Mouse (Mus musculus) neural tube, embryonic 13.5 days (tissue): ENCODE results near the gene Sbno2. TPM values are rescaled to one million over a fixed set of nuclear protein-coding genes. Genes with fewer than 3 reads are reported as not detected.

Source experiments
- ATAC-seq: fragments of 200-750 bp; cut with Nextera tagmentation; 2 replicates; pipeline ENCODE4 v1.8.0; 2017; ENCODE audit warnings: low read depth, mild to moderate bottlenecking, moderate TSS enrichment, moderate library complexity
- H3K27ac ChIP-seq: fragments of 300-500 bp; sonication (generic); replicated peaks from 2 replicates; pipeline ENCODE4 v1.5.1; 2015; ENCODE audit warnings: moderate library complexity, mild to moderate bottlenecking, inconsistent platforms
- H3K27me3 ChIP-seq: fragments of 300-500 bp; sonication (generic); 2 replicates; pipeline ENCODE4 v1.6.1; 2015; ENCODE audit warnings: mild to moderate bottlenecking, inconsistent platforms
- H3K36me3 ChIP-seq: fragments of 300-500 bp; sonication (generic); 2 replicates; pipeline ENCODE4 v1.6.1; 2015; ENCODE audit warnings: mild to moderate bottlenecking, inconsistent platforms
- H3K4me1 ChIP-seq: fragments of 300-500 bp; sonication (generic); replicated peaks from 2 replicates; pipeline ENCODE4 v1.6.1; 2015; ENCODE audit warnings: inconsistent platforms
- H3K4me2 ChIP-seq: fragments of 300-500 bp; sonication (generic); 2 replicates; pipeline ENCODE4 v1.6.1; 2015; ENCODE audit warnings: inconsistent platforms, mild to moderate bottlenecking, moderate library complexity
- H3K4me3 ChIP-seq: fragments of 300-500 bp; sonication (generic); 2 replicates; pipeline ENCODE4 v1.5.1; 2015; ENCODE audit warnings: mild to moderate bottlenecking, inconsistent platforms
- H3K9ac ChIP-seq: fragments of 300-500 bp; sonication (generic); 2 replicates; pipeline ENCODE4 v1.6.1; 2015; ENCODE audit warnings: moderate library complexity, mild to moderate bottlenecking, inconsistent platforms
- H3K9me3 ChIP-seq: fragments of 300-500 bp; sonication (generic); 2 replicates; pipeline ENCODE4 v1.6.1; 2016; ENCODE audit warnings: inconsistent platforms
- WGBS: fragments of 180-500 bp; shearing (Covaris S2); methylation state at CpG from one replicate; pipeline ENCODE4 v1.1.7; 2015; 5-methylcytosine and 5-hydroxymethylcytosine counted together
- polyA plus RNA-seq: library from polyadenylated mRNA; unstranded; fragments of >200 nt; fragmentation: Nextera tagmentation; extraction: Ambion mirVana; gene quantifications from 2 replicates; pipeline ENCODE4 v1.2.1, GENCODE M21; 2015

Sbno2 gene
- polyA plus RNA-seq, 1 experiment from 2014 or later: 12.9 TPM

DNA sequence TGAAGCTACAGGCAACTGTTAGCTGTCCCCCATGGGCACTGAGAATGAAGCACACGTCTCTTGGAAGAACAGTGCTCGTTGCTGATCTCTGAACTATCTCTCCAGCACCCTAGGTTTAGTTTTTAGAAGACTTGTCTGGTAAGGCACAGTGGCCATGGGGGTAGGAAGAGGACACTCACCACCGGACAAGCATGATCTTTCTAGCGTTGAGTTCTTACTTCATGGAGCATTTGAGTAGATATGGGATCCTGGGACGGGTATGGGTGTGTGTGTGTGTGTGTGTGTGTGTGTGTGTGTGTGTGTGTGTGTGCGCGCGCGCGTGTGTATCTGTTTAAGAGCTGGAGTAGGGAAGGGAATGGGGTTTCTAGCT, 35.3 kb upstream of the Sbno2 start, which contains the start of gene Cbarp:
Cbarp (minus strand) TSS at position 170 of the 370 bp plus-strand sequence.
- 76% methylated on average over 10 of the region's 10 CpGs for WGBS
- Histone ChIP-seq H3K4me2 (peak within 1 kb of the TSS; percentile 93), H3K9me3 (no peaks in the 10 kb centered on the region), H3K4me3 (peak within 1 kb of the TSS; percentile 83), H3K27me3 (peaks cover 14% of the 10 kb centered on the region), H3K36me3 (peaks cover 28% of the 10 kb centered on the region), H3K4me1 (peaks cover 78% of the 10 kb centered on the region), H3K27ac (peak within 1 kb of the TSS; percentile 97), H3K9ac (peak within 1 kb of the TSS; percentile 97)
- no peak for ATAC-seq

- Histone ChIP-seq H3K4me2 (peak overlapping the region; percentile 93; the same call in 1 of the 2 replicates), H3K36me3 (peaks cover 28% of the 10 kb centered on the region), H3K4me1 (peaks cover 72% of the 10 kb centered on the region), H3K9me3 (no peaks in the 10 kb centered on the region), H3K4me3 (peak overlapping the region; percentile 83; the same call in 1 of the 2 replicates), H3K27me3 (peaks cover 17% of the 10 kb centered on the region), H3K27ac (peak overlapping the region; percentile 97), H3K9ac (no peak overlapping the region)
- no peak for ATAC-seq
- WGBS: 74% methylated on average over 11 of the region's 11 CpGs
Observed at GRCm38 (mm10) chr10:80139975-80140665, 34.7 kb upstream of the Sbno2 start.

GRCm38 (mm10) chr10:80139439-80139775, 34.0 kb upstream of the Sbno2 start:
- Histone ChIP-seq H3K9ac (peak overlapping the region; percentile 97), H3K9me3 (no peaks in the 10 kb centered on the region), H3K4me2 (peak overlapping the region; percentile 92), H3K4me3 (peak overlapping the region; percentile 83), H3K36me3 (peaks cover 28% of the 10 kb centered on the region), H3K27me3 (peaks cover 17% of the 10 kb centered on the region), H3K27ac (peak overlapping the region; percentile 97), H3K4me1 (peaks cover 68% of the 10 kb centered on the region)
- WGBS: 0% methylated on average over 10 of the region's 10 CpGs
- no peak for ATAC-seq

DNA sequence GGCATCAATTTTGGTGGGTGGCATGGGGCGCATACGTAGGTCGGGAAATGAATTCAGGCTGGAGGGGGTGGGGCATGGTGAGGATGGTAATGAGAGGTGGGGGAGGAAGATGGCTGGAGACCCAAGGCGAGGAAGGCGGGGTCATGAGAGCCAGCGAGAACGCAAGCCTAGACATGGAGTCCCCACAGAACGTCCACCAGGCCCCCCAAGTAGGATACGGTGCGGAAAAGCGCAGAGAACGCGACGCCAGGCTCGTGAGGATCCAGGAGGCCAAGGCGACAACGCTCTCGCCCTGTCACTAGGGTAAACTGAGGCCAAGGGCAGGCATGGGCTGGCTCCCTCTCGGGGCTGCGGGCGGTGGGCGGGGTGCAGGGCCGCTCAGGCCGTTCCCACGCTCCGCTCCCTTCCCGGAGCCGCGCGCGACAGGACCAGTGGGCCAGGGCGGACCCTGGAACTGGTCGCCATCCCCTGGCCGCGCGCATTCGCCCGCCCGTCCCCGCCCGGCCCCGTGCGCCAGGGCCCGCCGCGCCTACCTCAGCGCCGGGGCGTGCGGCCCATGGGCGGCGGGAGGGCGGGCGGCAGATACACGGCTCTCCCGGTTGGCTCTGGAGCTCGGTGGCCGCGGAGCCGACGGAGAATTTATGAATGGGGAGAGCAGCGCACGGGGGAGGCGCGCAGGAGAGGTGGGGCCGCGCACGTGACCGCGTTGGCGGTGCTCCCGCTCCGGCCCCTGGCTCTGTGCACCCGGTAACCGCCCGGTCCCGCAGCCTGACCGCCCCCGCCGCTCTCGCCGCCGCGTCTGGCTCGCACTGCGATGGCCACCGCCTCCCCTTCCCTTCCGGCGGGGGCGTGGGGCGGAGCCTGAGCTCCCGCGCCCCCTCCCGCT, 33.4 kb upstream of the Sbno2 start, which contains the start of gene Atp5d:
Atp5d (plus strand) TSS at position 80 of the 886 bp plus-strand sequence.
- Histone ChIP-seq H3K9me3 (no peaks in the 10 kb centered on the region), H3K4me3 (peak within 1 kb of the TSS; percentile 83), H3K4me1 (peaks cover 63% of the 10 kb centered on the region), H3K27ac (peak within 1 kb of the TSS; percentile 97), H3K36me3 (peaks cover 28% of the 10 kb centered on the region), H3K27me3 (peaks cover 17% of the 10 kb centered on the region), H3K9ac (peak within 1 kb of the TSS; percentile 97), H3K4me2 (peak within 1 kb of the TSS; percentile 92)
- peak; percentile 6; the same call in 1 of the 2 replicates for ATAC-seq
- WGBS: under 1% methylated on average over 70 of the region's 94 CpGs

DNA sequence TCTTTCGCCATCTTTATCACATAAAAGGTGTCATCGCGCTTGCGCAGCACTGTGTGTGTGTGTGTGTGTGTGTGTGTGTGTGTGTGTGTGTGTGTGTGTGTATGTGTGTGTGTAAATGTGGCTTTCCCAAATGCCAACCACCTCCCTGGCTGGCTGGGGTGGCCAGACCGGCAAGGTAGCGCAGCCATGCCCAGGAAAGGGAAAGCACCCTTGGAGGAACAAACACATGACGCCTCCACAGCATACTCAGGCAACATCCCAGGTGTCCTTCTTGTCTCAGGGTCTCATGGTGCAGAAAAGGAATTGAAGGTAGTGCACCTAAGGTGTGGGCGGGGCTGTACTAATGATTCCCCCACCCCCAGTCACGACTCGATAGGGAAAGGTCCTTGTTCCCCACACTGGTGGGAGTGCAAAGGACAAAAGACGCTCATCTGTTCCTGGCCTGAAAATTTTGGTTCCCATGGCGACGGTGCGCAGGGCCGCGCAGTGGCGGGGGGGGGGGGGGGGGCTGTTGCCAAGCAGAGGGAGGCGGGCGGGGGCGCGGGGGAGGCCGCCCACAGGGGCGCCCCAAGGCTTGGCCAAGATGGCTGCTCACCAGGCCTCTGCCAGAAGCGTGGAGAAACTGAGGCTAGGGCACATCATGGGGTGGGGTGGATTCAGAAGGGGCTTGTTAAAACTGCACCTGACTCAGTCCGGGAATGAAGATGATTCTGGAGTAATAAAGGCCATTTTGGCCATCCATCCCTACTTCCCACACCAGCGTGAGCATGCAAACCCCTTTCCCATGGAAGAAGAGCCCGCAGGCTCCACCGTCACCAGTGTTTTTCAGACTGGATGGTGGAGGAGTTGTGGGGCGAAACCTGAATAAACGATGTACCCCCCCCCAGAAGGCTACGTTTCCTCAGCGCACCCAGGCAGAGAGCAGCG, 32.5 kb upstream of the Sbno2 start:
- H3K4me1 ChIP-seq: peaks cover 58% of the 10 kb centered on the region
- H3K9me3 ChIP-seq: no peaks in the 10 kb centered on the region
- no peak for ATAC-seq
- H3K36me3 ChIP-seq: peaks cover 34% of the 10 kb centered on the region
- peak overlapping the region; percentile 97 for H3K27ac ChIP-seq
- 3% methylated on average over 31 of the region's 33 CpGs for WGBS
- peak overlapping the region; percentile 83 for H3K4me3 ChIP-seq
- H3K4me2 ChIP-seq: peak overlapping the region; percentile 92
- H3K27me3 ChIP-seq: peaks cover 17% of the 10 kb centered on the region
- H3K9ac ChIP-seq: peak overlapping the region; percentile 97

DNA sequence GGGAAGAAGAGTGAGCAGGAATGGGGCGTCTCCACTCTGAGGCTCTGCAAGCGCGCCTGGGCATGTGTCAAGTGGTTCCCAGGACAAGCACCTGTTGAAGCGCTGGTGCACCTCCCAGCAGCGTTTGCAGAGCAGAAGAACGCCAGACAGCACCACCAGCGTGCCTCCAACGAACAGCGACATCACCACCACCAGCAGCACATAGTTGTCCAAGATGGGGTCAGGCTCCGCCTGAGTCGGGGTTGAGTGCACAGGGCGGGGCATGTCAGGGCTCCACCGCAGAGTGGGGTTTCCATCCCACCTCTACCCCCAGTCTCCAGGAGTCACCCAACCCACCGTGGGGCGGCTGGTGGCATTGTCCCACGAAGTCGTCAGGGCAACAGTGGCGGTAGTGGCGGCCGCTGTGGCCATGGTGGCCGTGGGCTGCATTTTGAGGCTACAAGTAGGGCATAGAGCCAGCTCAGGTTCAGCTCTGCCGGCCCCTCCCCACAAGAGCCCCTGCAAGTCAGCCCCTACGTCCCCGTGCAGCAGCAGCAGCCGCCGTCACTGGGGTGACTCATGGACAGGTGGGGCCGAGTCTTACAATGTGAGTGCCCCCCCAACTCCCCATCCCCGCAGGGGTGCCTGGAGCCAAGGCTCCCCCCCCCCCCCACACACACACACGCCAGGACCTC, 31.7 kb upstream of the Sbno2 start:
- 4% methylated on average over 28 of the region's 29 CpGs for WGBS
- no peak; the same call in 1 of the 2 replicates for ATAC-seq

DNA sequence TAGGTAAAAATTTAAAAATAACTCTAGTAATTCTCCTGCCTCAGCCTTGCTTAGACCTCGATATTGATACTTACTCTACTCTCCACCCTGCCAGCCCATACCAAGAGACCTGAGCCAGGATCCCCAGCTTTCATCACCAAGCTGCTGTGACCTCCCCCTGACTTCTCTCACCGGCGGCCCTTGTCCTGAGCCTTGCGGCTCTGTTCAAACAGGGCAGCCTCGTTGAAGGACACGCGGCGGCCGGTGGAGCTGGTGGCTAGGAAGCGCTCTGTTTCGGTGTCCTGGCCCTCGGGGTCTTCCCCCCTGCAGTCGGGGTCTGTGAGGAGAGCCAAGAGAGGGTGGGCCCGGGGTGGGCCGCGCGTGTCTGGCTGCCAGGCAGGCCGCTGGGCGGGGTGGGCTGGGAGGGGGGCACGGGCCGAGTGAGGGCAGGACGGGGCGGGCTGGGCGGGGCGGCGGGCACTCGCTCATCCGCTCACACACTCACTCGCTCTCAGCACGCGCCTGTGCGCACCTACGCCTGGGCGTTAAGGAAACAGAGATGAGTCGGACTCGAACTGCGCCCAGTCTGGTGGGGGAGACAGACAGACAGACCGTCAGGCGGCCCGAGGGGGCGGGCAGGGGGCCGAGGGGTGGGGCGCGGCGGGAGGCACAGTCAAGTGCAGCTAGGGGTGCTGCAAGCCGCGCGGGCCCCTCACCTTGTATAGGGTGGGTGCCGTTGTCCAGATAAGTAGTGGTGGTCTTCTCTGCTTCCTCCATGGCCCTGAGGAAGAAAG, 31.0 kb upstream of the Sbno2 start:
- peak overlapping the region; percentile 97 for H3K9ac ChIP-seq
- H3K9me3 ChIP-seq: no peaks in the 10 kb centered on the region
- ATAC-seq: no peak
- WGBS: 13% methylated on average over 36 of the region's 49 CpGs
- H3K4me1 ChIP-seq: peaks cover 58% of the 10 kb centered on the region
- H3K4me3 ChIP-seq: peak overlapping the region; percentile 83
- peaks cover 49% of the 10 kb centered on the region for H3K36me3 ChIP-seq
- peak overlapping the region; percentile 97; the same call in 1 of the 2 replicates for H3K27ac ChIP-seq
- H3K4me2 ChIP-seq: peak overlapping the region; percentile 92
- H3K27me3 ChIP-seq: peaks cover 17% of the 10 kb centered on the region

More for the DNA sequence above, 31.7 kb upstream of the Sbno2 start:
- Histone ChIP-seq H3K4me1 (peaks cover 56% of the 10 kb centered on the region), H3K27ac (peak overlapping the region; percentile 97), H3K9ac (peak overlapping the region; percentile 97), H3K9me3 (no peaks in the 10 kb centered on the region), H3K36me3 (peaks cover 42% of the 10 kb centered on the region), H3K27me3 (peaks cover 17% of the 10 kb centered on the region), H3K4me2 (peak overlapping the region; percentile 92), H3K4me3 (peak overlapping the region; percentile 83)

DNA sequence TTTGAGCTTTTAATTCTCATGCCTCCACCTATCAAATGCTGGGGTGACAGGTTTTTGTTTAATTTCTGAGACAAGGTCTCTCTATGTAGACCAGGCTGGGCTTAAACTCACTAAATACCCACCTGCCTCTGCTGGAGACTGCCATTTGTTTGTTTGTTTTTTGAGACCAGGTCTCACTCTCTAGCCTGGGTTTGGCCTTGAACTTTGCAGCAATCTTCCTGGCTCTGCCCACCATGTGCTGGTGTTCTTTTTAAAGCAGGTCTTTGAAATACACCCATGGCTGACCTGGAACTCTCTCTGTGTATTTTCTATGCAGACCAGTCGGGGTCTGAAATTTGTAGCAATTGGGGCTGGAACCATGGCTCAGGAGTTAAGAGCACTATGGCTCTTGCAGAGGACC, 30.3 kb upstream of the Sbno2 start:
- Histone ChIP-seq H3K4me3 (no peak overlapping the region), H3K4me1 (peaks cover 54% of the 10 kb centered on the region), H3K4me2 (no peak overlapping the region)

GRCm38 (mm10) chr10:80135161-80135560, 29.8 kb upstream of the Sbno2 start:
- H3K9me3 ChIP-seq: no peaks in the 10 kb centered on the region
- H3K27me3 ChIP-seq: peaks cover 17% of the 10 kb centered on the region
- H3K4me2 ChIP-seq: no peak overlapping the region
- WGBS: 91% methylated on average over 10 of the region's 10 CpGs
- ATAC-seq: no peak
- H3K9ac ChIP-seq: no peak overlapping the region
- peaks cover 52% of the 10 kb centered on the region for H3K4me1 ChIP-seq
- no peak overlapping the region for H3K27ac ChIP-seq
- H3K4me3 ChIP-seq: no peak overlapping the region
- peaks cover 61% of the 10 kb centered on the region for H3K36me3 ChIP-seq

More for the DNA sequence above, 30.3 kb upstream of the Sbno2 start:
- 97% methylated on average over 1 of the region's 1 CpGs for WGBS
- Histone ChIP-seq H3K9me3 (no peaks in the 10 kb centered on the region), H3K27me3 (peaks cover 17% of the 10 kb centered on the region), H3K9ac (0 out of 2 replicates have a peak overlapping the region, but pooled peaks have one; percentile 97), H3K36me3 (peaks cover 57% of the 10 kb centered on the region), H3K27ac (no peak overlapping the region)
- no peak for ATAC-seq

- Histone ChIP-seq H3K27me3 (peaks cover 17% of the 10 kb centered on the region), H3K9ac (no peak overlapping the region), H3K4me1 (peaks cover 47% of the 10 kb centered on the region), H3K36me3 (peaks cover 69% of the 10 kb centered on the region), H3K4me2 (no peak overlapping the region), H3K27ac (no peak overlapping the region), H3K4me3 (no peak overlapping the region), H3K9me3 (no peaks in the 10 kb centered on the region)
- no peak for ATAC-seq
- 91% methylated on average over 9 of the region's 9 CpGs for WGBS
Observed at GRCm38 (mm10) chr10:80134421-80134820, 29.1 kb upstream of the Sbno2 start.
